Mouse (Mus musculus) right cerebral cortex, adult 2 months (tissue): ENCODE measurements around the gene Ell2.

Experiments used
- DNase-seq, 2 experiments: peaks; one replicate each; pipeline ENCODE4 v3.0.0; 2021 to 2022; ENCODE audit warnings: low spot score in 2 of 2

Gene Ell2

DNA sequence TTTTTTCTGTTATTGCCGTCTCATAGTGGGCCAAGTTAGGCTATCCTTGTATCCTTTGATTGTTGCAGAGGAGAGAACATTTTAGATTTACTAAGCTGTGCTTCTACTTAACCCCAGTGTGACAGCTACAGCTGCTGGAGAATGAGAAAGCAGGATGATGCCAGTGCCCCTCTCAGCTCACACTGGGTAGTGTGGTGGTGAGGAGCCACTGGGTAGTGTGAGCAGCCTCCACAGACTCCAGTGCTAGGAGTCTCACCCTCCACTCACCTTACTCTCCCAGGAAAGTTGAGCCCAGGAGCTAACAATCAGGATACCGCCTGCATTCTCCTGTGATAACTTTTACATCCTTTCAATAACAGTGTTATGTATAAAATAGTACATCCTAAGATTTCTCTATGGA is 60.4 kb downstream of the Ell2 start:
- no peak for DNase-seq

DNA sequence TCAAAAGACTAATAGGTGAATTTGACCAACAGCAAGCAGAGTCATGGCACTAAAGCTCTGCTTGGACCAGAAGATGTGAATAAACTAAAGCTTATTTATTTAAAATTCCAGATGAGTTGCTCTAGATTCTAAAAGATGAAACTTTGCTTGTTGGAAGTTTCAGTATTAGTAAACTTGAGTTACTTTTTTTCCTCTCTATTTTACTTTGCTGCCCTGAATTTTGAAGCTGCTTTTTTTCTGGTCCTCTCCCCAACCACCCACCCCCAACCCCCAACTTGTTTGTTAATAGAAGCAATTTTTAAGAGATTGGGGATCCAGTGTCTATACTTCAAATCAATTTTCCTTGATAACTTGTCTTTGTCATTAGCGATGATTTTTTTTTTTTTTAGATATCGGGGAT is 64.2 kb downstream of the Ell2 start:
- DNase-seq, result no peak

DNA sequence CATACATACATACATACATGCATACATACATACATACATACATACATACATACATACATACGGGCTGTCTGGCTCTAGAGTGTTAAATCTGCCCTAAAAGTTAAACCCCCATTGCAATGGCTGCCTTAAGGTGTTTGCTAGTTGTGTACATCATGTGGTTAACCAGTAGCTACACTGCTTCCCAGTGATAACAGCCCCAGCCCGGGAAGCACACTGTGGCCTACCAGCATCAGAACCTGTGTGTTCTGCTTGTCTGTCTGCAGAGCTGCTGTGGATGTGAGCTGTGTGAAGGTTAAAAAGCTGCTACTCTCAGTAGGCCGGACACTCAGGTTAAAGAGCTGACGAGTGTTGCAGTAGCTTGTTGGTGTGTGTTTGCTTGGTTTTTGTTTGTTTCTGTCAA is 64.8 kb downstream of the Ell2 start:
- no peak for DNase-seq

DNA sequence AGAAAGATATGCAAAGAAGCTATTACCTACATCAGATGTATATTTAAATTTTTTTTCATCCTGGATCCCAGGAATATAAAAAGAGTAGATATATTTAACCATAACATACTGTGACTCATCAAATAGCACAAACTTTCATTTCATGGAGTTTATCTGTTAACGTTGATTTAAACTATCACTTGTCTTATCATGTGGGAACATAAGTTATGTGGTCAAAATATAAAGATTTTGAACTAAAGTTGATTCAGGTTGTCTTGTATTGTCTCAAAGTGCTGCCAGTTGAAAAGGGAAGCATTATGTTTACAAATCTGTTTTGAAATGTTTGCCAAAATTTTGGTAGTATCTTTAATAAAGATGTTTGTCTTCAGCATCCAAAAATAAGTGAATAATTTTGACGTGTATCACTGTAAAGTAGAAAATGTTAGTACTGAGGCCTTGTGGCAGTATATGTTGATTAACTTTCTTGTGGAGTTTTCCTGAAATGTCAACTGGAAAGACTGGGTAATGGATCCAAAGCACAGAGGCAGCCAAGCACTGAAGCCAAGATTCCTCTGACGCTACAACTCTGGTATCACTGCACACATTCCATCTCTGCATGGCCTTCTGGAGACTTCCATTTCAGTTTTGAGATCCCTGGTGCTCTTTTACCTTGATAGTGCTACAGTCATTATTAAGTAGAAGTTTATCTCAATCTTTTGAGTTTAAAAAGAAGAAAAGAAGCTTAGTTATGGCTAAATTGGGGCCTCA is 65.6 kb downstream of the Ell2 start:
- no peak for DNase-seq

DNA sequence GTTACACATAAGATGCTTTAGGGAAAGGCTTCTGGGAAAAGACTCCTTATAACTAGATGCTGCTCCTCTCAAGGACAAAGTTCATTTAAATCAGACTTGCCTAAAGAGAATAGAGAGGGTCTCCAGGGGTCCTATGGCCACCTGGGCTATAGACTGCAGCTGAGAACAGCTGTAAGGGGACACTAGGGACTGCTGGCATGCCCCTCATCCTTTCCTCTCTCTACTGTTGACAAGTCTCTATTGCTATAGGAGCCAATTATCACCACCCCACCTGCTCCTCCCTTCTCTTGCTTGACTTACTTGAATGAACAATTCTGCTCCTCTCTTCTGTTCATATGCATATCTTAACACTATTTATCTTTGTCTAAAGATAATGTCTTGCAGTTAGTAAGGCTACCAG is 69.4 kb downstream of the Ell2 start:
- no peak for DNase-seq

DNA sequence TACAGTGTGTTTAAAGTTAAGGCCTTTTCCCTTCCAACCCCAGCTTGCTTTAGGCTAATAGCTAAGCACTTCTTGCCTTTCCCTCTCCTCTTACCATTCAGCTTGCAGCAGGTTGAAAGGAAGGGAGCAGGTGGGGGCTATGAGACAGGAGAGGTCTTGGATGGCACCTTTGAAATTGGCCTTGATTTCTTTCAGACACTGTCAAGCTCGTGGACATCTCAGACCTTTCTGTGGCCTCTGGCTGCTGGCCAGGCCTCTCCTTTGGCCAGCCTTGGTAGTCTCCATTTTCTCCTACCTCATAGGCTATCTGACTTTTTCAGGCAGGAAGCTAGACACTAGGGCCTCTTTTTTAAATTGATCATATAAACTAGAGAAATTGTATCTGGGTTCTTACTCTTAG is 70.1 kb downstream of the Ell2 start:
- DNase-seq, result no peak

DNA sequence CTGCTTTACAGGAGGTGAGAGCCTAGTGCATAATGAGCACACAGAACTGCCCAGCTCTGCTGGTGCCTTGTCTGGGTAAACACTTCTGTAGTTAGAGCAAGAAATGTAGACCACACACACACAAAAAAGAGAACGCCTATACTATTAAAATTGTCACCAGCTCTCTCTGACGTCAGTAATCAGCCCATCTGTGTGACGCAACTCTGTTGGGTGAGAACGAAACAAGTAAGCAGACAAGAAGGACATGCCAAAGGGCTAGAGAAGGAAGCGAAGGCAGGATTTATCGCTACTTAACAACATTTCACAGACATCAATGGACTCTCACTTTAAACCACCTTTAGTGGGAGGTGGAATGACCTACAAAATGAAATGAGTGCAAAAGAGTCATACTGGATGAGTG is 71.6 kb downstream of the Ell2 start:
- DNase-seq, result no peak

DNA sequence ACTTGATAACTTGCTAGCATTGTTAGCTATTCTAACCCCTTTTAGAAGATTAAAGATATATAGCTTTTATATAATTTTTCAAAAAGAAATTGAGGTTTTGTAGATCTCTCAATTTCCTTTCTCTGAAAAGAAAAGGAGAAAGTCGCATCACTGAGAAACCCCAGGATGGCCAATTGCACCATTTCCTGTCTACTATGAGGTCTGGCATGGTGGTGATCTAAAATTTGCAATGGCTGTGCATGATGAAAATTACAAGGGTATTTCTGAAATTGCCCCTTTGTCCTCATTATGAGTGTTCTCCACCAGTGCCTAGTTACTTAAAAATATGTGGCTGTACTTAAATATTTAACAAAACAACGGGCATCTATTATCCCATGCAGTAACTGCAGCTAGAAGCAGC is 72.6 kb downstream of the Ell2 start:
- no peak for DNase-seq

DNA sequence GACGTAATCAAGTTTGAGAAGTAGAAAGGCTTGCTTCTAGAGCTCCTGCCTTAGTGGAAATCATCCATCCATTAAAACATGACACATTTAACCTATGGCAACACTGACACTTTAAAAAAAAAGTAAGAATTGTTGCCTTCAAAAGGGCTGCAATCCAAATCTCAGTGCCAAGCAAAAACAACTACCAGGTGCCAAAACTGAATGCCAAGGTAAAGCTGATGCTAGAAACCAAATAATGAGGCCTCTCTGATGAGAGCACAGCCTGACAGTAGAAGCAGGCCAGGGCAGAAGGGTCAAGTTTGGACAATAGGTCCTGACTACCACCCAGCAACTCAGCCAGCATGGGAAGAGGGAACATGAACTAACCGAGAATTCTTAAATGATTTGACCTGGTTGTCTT is 73.5 kb downstream of the Ell2 start:
- no peak for DNase-seq

DNA sequence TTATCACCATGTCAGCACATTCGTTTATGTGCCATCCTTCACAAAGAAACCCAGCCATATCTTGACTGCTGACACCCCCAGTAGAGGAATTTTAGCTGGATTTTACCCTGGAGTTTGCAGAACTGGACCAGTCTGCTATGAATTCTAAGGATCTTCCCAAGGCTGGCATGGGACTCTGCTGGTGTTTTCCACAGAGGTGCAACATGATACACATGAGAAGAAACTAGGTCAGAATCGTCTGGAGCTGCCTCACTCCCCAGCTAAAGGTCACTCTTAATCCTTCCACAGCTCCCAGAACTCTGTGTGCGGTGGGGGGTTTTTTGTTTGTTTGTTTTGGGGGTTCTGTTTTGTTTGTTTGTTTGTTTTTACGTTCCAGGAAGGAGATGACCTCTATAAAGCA is 79.2 kb downstream of the Ell2 start:
- no peak for DNase-seq

DNA sequence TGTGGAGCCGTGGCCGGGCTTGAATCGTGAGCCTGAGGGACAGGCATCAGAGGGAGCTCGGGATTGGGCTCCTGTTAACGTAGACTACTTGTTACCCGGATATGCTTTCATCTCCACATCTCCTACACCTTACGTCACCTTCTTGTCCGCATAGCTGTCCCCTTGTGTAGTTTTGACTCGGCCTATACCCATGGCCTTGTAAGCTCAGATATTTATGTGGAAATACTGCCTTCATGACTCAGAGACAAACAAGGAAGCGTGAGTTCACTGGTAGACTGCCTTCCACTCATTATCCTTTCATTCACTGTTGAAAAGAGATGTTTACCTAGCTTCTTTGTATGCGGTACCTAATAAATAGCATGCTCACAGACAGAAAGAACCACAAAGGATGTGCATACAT is 79.7 kb downstream of the Ell2 start:
- DNase-seq, result no peak

DNA sequence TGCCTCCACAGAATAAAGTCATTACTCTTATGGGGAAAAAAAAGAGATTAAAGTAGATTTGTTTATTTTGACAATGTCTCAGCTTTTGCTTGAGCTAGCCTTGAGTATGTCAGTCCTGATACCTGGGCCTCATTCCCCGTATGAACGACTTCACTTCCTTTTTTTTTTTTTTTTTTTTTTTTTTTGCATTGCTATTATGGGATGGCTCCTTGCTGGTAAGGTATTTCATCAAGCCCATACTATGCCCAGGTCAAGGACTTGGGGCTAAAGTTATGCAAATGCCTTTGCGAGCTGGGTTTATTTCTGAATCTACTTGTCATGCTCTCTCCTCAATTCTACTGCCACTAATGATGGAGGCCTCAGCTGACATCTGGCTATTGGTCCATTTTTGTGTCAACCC is 80.8 kb downstream of the Ell2 start:
- DNase-seq, result no peak

DNA sequence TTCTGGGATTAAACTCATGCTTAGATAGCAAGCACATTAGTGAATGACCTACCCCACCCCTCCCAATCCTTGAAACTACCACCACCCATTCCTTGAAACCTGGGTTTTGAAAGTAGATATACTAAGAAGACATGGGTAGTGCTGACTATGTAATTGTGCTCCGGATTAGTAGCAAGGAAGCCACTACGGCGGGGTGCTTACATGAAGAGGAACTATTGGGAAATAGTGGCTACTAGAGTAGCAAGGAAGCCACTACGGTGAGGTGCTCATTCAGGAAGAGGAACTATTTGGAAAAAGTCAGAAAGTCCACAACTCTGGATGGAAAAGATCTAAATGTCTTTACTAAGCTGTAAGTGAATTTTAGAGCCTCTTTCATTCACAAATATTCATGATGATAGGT is 81.6 kb downstream of the Ell2 start:
- DNase-seq, result no peak

DNA sequence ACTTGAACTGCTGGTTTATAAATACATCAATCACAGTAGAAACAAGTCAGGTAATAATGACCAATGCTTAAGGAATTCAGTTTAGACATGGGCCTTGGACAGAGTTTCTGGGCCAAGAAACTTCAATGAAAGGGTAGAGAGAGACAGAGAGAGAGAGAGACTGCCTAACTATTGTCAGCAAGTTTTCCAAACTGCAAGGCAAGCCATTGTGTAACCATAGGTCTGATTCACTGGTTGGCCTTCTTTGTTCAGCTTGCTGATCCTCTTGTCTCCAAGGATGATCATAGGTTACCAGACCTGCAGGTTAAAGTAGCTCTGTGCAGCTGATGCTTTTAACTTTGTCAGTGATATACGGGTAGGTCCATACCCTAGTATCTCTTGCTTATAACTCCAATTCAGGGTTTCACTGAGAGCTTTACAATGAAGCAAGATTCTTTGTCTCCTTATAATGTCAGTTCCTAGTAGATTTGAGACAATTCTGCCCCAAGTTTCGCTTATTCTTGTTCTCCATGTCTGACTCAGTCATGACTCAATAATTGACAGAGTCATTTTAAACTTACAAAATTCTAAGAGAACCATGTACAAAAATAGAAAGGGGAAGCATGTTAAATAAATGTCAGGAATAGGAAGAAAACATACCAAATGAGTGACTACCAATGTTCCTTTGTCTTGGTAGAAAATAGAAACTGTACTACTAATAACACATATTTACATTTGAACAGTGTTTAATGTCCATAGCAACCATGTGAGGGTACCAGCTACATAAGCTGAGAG is 82.7 kb downstream of the Ell2 start:
- no peak for DNase-seq

DNA sequence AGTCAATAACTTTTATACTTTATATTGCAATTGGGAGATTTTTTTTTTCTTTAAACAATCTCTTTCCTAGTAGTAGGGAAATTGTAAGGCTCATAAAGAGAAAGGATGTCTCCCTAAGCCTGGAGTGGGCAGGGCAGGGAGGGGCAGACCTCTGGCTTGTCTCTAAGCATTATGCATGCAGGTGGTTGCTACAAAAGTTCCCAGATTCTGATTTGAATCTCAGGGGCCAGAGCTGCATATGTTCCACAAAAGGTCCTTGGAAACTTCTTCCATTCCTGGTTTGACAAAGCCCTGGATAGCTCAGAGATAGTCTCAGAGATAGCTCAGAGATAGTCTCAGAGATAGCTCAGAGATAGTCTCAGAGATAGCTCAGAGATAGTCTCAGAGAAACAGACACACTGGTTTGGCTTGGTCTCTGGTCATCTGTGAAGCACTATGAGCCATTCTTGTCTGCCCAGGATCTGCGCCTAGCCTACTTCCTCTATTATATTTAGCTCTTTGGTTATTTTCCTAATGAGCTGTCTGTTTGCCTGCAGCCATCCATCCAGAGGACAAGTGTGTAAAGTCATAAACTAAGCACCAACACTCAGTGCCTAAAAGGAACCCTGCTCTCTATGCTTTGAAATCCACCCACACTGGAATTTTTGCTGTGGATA is 84.1 kb downstream of the Ell2 start:
- DNase-seq, result no peak

DNA sequence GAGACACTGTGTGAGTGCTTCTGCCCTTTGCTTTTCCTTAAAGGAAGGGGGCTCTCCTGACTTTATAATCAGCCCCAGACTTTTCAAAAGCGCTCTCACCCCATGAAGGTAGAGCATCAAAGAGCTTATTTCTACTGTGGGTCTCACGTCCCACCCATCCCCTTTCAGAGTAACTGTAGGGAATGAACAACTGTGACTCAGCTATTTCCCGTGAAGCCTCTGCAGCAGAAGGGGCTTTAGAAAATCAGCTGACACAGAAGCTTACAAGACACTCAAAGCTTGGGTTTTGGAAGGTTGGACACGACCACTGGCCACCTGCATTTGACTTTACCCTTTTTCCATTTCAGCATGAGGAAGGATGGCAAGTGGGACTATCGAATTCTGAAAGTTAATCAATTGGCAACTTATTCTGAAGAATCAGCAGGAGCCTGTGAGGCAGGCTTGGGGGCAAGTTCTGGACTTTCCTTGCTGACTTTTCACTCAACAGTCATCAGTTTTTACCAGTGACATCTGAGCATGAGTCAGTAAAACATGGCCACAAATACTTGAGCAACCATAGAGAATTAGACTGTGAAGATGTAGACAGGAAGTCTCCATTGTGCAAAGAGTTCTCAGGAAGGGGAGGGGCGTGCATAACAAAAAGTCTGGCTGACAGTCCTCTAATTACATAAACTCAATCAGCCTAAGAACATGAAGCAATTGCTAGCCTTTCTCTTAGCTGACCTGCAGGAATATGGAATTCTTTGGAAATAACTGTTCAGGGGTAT is 87.5 kb downstream of the Ell2 start:
- DNase-seq, result no peak

DNA sequence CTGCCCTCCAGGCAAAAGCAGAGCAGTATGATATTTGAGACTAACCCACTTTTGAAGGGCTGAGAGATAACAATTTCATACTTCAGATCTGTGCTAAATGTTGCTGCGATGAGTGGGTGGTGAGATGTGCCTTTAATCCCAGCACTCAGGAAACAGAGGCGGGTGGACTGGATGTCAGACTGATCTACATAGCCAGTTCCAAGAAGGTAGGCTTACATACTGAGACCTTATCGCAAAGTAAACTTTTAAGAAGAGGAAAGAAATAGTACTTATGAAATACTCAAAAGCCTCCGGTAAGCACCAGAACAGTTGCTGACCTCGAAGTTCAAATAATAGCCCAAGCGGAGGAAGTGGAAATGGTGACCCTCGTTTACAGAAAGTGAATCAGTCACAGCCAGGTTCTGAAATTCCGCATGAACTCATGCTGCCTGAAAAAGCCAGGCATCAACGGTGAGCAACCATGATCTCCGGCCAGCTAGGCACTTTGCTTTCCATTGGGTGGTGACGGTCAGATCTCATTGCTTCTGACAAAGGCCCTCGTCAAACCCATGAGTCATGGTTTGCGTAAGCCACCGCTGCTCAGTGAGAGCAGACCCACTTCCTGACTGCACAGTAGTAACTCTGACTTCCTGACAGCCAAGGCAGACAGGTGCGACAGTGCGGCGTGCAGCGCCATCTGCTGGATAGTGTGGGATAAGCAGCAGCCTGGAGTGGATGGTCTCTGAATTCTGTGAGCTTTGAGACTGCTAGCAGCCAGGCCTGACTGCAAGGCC is 91.0 kb downstream of the Ell2 start:
- peak; percentile 97 for DNase-seq

DNA sequence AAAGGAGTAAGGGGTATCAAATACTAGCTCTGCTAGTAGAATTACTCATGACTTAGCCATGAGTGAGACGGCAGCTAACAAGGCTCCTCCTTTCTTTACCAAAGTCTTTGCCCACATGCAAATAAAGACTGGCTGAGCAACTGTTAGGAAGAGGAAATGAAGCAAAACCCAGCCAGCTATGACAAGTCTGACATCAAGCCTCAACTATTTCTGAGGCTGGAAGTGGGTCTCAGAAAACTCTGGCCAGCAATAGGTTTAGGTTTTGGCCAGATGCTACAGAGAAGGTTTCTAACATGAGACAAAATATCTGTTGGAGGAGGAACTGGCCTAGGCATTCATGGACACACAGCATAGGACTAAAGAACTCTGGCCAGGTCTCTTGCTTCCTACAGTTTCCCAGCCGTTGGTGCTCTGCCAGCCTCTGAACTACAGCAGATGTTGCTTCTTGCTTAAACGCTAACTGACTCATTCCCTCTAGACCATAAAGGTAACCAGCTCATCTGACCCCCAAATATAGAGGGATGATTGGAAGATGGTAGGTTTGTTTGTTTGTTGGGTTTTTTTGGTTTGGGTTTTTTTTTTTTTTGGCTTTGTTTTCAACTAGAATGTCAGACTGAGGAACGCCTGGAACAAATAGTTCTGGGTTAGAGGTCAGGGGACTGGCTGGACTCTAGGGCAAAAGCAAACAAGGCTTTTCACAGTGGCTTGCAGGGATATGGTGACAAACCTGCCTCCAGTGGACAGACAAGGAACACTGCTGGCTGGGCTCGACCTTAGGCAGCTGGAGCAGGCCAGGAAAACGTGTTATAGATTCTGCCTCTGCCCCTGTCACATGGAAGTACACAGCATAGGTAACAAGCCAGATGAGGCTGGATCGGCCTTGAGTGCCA is 92.1 kb downstream of the Ell2 start:
- no peak for DNase-seq

DNA sequence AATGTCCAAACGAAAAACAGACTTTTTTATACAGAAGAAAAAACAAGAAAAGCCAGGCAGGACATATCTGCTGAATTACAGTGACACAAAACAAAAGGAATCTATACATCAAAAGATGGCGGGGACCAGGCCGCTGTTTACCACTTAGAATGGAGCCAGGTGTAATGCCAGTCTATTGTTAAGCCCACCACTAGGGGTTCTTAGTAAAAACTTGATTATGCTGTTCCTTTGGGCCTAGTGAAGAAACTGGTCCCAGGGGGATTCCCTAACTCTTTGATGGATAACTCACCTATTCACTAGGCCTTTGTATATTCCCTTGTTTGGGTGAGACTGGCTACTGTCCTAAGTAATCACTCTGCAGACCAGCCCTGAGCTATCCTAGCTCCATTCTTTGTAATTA is 92.9 kb downstream of the Ell2 start:
- no peak for DNase-seq

DNA sequence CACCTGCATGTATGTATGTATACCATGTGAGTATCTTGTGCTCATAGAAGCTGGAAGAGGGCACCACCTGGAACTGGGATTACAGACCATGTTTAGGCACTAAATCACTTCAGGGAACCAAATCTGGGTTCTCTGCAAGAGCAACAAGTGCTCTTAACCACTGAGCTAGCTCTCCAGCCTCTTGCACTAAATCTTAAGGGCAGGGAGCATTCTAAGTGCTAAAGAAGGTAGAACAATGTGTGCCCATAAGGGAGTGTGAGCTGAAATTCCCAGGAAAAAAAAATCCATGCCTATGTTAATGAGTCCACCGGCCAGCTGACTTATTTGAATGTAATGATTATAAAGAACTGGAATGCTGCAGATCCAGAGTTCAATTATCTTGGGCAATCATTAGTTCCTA is 101.4 kb downstream of the Ell2 start:
- no peak for DNase-seq

DNA sequence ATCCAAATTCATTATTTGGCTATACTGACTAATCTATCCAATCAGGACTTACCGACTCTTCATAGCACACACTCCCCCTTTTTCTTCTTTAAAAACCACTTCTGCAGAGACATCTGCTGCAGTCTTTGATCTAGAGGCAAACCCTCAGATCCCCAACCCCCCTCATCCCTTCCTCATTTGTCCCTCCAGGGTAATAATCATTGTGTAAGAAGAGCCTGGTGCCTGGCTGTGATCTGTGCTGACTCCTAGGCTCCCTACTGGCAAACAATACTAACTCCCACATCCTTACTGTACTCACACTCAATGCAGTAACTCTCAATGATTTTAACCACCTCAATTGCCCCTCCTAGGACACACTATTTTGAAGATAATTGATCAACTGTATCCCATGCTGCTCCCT is 103.4 kb downstream of the Ell2 start:
- DNase-seq, result no peak
